Mouse (Mus musculus): ENCODE measurements around the gene Rgs14. TPM values are rescaled to one million over a fixed set of nuclear protein-coding genes. Genes with fewer than 3 reads are reported as not detected.

Gene Rgs14
- 10 to 100 TPM; 28.6 to 37.0 TPM for total RNA-seq (2021)
- long read RNA-seq, partial matches to known transcripts: 2 of 3 reads
- long read RNA-seq, other reads (novel, unspliced or antisense): 1 of 3 reads

DNA sequence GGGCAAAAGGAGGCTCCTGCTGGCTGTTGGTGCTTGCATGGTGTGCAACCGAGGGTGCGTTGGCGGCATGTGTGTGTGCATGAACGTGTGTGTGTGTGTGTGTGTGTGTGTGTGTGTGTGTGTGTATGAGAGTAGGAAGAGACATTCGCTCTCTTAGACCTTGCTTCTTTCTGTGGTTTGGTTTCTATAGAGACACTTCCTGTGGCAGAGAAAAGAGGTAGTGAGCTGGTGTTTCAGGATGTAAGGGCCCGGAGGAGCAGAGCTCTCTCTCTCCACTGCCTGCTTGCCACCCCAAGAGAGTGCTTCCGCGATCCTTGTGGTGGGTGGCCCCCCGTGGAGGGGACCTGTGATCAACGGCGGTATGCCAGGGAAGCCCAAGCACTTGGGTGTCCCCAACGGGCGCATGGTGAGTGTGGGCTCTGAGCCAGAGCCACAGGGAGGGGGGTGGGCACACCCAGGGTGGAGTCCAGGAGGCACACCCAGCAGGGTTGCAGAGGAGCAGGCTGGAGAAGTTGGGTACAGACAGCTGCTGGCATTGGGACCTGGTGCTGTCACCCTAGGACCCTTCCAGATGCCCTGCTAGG lies at the start of gene Rgs14:
TSS of gene Rgs14 (plus strand) at position 202 of the 584 bp plus-strand sequence.
- no peak for DNase-seq (ENCODE audit: low spot score in 2 of 2)

- no peak for DNase-seq (ENCODE audit: low spot score in 2 of 2)
Measured at GRCm38 (mm10) chr13:55319931-55320533, 49.5 kb upstream of the Rgs14 start, which contains the start of gene Prelid1. Prelid1 (plus strand) TSS chr13:55320500.

DNA sequence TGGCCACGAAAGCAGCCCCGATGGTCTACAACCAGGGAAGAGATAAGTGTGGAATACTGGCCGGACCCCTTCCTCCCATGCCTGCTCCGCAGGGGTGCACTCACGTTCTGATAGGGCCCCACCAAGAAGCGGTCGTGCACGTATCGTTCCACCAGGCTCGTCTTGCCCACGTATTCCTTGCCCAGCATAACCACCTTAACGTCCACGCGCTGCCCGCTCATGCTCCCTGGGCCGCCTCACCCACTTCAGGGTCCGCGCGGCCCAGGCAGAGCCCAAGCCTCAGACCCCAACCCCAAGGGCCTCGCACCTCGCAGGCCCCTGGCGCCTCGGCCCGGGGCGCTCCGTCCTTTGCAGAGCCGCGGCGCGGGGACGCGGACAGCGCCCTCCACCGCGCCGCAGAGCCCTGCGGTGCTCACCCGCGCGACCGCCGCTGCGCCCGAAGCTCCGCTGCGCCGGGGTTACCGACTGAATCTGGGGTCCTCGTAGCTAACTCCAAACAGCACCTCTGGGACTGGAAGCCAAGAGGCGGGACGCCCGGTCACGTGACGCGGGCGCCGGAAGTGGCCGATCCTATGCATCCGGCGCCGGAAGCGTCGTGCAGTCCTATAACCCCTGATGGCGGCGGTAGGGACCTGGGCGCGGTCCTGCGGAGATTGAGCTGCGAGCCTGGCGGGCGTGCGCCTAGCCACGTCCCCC lies 48.0 kb upstream of the Rgs14 start, which contains the start of gene Rab24:
TSS of gene Rab24 (minus strand) at position 513 of the 696 bp plus-strand sequence.
- DNase-seq (ENCODE audit: low spot score in 2 of 2): peak; percentile 81 to 89

GRCm38 (mm10) chr13:55322130-55322825 lies 47.3 kb upstream of the Rgs14 start:
- DNase-seq (ENCODE audit: low spot score in 2 of 2): peak in 1 of 2 experiments; percentile 38

- DNase-seq (ENCODE audit: low spot score in 2 of 2): no peak
Measured at GRCm38 (mm10) chr13:55325596-55325995, 43.9 kb upstream of the Rgs14 start.

- DNase-seq (ENCODE audit: low spot score in 2 of 2): no peak
Measured at GRCm38 (mm10) chr13:55327169-55327568, 42.4 kb upstream of the Rgs14 start.

- DNase-seq (ENCODE audit: low spot score in 2 of 2): peak; percentile 93 to 94
Measured at GRCm38 (mm10) chr13:55327633-55328032, 41.9 kb upstream of the Rgs14 start.

- no peak for DNase-seq (ENCODE audit: low spot score in 2 of 2)
Measured at GRCm38 (mm10) chr13:55328171-55328570, 41.4 kb upstream of the Rgs14 start.

GRCm38 (mm10) chr13:55328641-55329040 lies 40.9 kb upstream of the Rgs14 start:
- no peak for DNase-seq (ENCODE audit: low spot score in 2 of 2)

GRCm38 (mm10) chr13:55329109-55329682 lies 40.3 kb upstream of the Rgs14 start:
- peak; percentile 57 to 66 for DNase-seq (ENCODE audit: low spot score in 2 of 2)

- DNase-seq (ENCODE audit: low spot score in 2 of 2): peak; percentile 85 to 86
Measured at GRCm38 (mm10) chr13:55329683-55330566, 39.6 kb upstream of the Rgs14 start, which contains the start of gene Mxd3. Mxd3 (minus strand) TSS chr13:55329823.

DNA sequence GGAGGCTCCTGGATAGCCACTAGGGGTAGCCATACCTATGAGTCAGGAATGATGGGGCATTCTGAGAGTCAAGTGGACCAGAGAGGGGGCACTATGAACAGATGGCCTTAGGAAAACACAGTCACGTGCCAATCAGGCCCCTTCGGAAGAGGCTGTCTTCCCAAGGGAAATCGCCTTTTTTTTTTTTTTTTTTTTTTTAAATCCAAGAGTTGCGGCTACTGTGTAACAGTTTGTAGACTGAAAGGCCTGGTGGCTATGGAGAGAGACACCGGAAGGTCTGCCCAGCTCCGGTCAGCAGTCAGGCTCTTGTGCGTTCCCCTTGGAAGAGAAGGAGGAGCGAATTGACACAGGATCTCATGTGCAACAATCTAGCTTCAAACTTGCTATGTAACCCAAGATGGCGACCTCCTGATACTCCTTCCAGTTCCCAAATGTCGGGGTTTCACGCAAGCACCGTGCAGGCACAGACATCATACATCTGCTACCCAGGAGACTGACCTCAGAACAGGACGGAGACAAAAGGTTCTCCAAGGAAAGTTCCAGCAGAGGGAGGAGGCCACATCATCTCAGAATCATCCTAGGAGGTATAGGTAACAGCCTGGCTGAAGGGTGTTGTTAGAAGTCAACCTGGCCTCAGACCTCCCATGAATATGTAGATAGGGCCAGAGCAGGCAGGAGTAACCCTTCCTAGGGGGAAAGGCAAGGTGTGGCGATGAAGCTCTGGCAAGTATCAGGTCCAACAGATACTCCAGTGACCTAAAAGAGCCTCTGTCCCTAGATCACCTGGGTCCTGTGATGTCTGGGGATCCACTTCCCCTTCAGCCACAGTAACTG lies 38.7 kb upstream of the Rgs14 start:
- DNase-seq (ENCODE audit: low spot score in 2 of 2): no peak

GRCm38 (mm10) chr13:55332331-55332730 lies 37.2 kb upstream of the Rgs14 start:
- DNase-seq (ENCODE audit: low spot score in 2 of 2): no peak

DNA sequence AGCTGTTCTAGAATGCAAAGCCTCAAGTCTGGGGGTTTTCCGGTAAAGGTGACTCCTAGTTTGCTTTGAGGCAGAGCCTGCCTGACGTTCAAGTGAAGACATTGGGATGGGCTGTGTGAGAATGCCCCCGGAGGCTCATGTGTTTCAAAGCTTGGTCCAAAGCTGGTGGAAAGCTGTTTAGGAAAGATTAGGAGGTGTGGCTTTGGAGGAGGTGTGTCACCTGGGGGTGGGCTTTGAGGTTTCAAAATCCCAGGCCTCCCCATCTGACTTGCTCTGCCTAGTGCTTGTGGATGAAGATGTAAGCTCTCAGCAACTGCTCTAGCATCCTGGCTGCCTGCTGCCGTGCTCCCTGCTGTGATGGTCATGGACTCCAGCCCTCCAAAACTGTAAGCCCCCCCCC lies 33.8 kb upstream of the Rgs14 start:
- DNase-seq (ENCODE audit: low spot score in 2 of 2): no peak

DNA sequence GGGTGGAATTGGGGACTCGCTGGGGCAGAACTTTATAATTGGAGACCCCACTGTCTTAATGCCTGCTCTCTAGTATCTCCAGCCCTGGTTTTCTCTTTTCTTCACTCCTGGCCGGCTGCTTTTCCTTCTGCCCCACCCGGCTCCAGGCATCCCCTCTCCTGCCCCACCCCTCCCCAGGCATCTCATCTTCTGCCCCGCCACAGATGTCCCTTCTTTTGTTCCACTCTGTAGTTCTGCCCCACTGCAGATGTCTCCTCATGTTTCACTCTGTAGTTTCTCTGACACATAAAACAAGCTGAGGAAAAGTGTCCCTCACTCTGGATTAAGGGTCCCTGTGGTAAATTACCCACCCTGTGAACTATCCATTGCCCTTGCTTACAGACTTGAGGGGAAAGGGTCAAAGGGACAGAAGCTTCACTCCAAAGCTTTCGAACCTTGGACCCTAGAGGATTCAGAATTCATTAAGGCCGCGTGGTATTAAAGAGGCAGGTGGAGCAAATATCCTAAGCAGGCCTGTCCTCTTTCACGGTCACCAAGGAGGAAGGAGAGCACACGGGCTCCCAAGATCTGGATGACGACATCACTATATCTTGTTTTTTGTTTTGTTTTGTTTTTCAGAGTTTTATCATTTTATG lies 32.1 kb upstream of the Rgs14 start:
- DNase-seq (ENCODE audit: low spot score in 2 of 2): no peak

DNA sequence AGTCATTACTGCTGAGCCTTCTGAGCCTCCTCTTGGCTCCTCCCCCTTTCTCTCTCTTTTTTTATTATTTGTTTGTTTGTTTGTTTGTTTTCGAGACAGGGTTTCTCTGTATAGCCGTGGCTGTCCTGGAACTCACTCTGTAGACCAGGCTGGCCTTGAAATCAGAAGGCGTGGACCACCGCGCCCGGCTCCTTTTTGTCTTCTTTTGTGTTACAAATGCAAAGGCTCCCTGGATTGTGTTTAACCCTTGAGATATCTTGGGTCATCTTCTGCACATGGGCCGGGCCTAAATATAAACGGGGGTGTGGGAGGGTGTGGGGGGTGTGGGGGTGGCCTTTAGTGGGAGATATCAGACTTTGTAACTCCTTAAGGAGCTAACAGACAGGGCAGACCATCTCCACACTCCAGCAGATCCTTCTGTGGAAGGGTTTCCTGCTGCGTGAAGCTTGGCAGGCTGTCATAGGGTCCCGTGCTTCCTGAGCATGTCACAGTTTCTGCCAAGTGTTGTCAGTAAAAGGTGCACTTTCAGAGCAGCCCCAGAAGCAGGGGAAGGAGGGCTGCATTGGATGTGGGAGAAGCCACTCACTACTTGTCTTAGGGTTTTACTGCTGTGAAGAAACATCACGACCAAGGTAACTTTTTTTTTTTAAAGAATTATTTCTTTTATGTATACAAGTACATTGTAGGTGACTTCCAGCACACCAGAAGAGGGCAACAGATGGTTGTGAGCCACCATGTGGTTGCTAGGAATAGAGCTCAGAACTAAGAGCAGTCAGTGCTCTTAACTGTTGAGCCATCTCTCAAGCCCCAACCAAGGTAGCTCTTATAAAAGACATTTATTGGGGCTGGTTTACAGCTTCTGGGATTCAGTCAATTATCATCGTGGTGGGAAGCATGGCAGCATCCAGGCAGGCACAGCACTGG lies 31.1 kb upstream of the Rgs14 start:
- peak in 1 of 2 experiments; percentile 21 for DNase-seq (ENCODE audit: low spot score in 2 of 2)

DNA sequence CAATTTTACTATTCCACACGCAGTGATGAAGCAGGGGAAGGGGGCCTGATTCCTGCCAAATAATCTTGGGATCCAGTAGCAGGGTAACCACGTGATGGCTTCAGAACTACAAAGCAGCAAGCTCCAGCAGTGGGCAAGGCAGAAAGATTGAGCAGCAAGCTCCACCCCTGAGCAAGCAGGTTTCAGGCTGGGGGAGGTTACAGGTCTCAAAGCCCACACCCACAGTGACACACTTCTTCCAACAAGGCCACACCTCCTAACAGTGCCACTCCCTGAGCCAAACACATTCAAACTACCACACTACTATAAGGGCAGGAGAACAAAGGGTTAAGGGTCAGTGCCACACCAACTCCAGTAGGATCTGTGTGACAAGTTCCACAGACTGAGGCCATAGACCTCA lies 30.3 kb upstream of the Rgs14 start:
- no peak for DNase-seq (ENCODE audit: low spot score in 2 of 2)

DNA sequence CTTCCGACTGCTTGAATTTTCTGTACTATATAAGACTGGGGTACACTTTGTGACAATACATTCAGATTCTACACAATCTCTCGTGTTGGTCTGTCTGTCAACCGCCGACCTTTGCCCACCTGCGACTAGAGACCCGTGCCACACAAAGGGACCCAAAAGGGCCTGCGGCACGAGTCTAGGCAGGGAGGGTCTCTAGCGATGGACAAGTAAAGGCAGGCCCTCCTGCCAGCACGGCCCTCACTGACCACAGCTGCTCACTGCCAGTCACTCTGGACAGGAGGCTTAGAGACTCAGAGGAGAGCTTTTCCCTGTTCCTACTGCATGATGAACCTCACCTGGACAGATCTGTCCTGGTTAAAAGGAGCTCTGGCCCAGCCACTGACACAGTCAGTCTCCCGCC lies 27.1 kb upstream of the Rgs14 start:
- DNase-seq (ENCODE audit: low spot score in 2 of 2): no peak
